Mouse (Mus musculus) cerebral cortex, adult 2 months (tissue): Measurements from ENCODE around the gene Tspan5.

Experiments
- WGBS: fragments of 180-500 bp; shearing (Covaris S2); methylation state at CpG from one replicate; pipeline ENCODE4 v1.1.7; 2018; 5-methylcytosine and 5-hydroxymethylcytosine counted together

The Tspan5 gene

GRCm38 (mm10) chr3:138876418-138876817, 134.4 kb downstream of the Tspan5 start:
- 62% methylated on average over 10 of the region's 10 CpGs for WGBS

GRCm38 (mm10) chr3:138876931-138877361, 135.0 kb downstream of the Tspan5 start:
- 32% methylated on average over 14 of the region's 14 CpGs for WGBS

GRCm38 (mm10) chr3:138877741-138878140, 135.7 kb downstream of the Tspan5 start:
- WGBS: 59% methylated on average over 4 of the region's 4 CpGs

- WGBS: 54% methylated on average over 11 of the region's 11 CpGs
These were observed 139.2 kb downstream of the Tspan5 start for GRCm38 (mm10) chr3:138880999-138881724.

- whole genome bisulfite sequencing: 55% methylated on average over 6 of the region's 6 CpGs
These were observed 139.8 kb downstream of the Tspan5 start for GRCm38 (mm10) chr3:138881725-138882347.

- WGBS: 54% methylated on average over 5 of the region's 5 CpGs
These were observed 144.1 kb downstream of the Tspan5 start for GRCm38 (mm10) chr3:138886121-138886520.

DNA sequence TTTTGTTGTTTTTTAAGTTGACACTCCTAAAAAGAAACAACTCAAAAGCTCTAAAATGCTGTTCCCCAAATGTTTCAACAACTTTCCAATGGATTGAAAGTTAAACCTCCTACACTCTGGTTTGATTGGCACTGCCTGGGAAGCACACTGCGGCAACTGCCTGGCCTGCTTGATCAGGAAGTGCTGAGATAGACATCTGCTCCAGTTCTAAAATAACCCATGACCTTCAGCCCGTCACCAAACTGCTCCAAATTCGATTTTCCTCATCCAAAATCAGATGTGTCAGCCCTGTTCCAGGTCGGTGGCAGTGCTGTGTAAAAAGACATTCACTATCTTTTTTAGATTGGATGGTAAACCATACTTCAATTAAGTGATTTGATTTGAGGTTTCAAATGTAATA, 147.2 kb downstream of the Tspan5 start:
- WGBS: 26% methylated on average over 4 of the region's 4 CpGs

DNA sequence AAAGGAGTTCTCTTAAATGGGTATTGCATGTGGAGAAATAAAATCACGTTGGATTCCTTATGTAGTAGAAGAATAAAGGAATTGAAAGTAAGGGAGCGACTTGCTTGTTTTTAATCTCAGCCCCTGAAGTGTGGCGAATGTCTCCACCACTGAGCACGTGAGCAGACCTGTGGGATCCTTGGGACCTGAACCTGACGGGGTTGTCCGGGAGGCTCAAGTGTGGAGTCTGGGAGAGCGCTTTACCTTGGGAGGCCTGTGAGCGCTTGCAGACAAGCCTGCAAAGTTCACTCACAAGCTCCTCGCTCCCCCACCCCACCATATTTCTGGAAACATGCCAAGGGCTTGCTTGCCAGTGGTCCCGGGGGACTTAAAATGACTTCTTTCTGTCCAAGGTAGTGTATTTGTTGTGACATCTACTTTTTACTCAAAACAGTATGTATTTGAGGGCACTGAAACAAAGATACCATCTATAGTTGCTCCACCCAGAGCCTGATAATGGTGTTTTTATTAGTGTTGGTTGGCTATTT, 147.8 kb downstream of the Tspan5 start:
- 68% methylated on average over 10 of the region's 10 CpGs for WGBS

DNA sequence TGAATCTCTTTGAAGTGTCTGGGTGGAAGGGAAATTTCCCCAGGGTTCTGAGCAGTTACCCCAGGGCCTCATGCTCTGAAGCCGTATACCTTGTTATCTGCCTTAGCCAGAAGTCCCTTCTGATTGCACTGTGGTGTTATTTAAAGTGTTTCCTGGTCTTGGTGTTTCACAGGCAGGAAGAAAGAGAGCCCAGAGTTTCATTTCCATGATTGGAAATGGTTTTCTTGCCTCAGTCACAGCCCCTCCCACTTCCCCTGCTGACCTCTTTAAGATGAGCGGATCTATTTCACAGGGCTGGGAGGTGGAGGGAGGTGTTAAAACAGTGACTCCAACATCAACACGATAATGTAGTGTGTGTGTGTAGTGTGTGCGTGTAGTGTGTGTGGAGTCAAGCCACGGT, 151.5 kb downstream of the Tspan5 start:
- WGBS: 39% methylated on average over 5 of the region's 5 CpGs

DNA sequence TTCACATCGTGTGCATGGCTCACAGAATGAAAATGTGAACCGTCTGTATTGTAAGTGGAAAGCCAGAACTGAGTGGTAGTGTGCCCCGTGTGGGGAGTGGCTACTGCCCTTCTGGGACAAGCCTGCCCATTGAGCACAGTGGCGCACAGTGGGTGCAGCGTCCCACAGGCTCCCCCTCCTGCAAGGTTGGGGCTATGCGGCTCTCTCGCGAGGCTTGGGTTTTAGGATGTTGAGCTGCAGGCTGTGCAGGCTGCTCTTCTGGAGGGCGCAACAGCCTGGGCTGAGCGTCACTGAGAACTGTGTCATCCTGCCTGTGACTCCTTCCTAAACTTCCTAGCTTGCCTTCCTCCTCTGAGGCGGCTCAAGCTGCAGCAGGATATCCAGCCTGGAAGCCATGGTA, 155.5 kb downstream of the Tspan5 start:
- 83% methylated on average over 11 of the region's 11 CpGs for WGBS

- WGBS: 94% methylated on average over 8 of the region's 8 CpGs
These were observed 156.1 kb downstream of the Tspan5 start for GRCm38 (mm10) chr3:138898055-138898454.

DNA sequence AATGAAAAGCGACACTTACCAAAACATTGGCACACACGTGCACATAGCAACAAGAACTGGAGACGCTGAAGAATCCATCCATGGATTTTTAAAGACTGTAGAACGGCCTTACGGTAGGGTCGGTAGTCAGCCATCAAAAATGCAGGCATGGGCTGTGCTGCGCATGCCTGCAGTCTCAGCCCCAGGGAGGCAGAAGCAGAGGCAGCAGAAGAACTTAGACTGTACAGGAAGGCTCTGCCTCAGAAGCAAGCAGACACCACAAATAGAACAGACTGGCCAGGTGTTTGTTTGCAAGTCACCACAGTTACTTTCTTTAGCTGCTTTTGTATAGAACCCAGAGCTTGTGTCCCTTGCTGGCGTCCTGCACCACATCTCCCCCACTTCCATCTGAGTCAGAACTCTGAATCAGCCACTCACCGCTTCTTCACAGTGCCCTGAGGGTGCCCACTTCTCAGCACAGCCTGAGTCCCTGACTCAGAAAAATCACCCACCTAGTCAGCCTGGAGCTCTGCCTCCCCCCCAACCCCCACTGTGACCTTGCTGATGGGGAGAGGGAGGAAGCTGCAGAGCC, 158.7 kb downstream of the Tspan5 start:
- 41% methylated on average over 9 of the region's 9 CpGs for WGBS

GRCm38 (mm10) chr3:138905678-138906077, 163.7 kb downstream of the Tspan5 start:
- 20% methylated on average over 7 of the region's 7 CpGs for WGBS

GRCm38 (mm10) chr3:138906112-138906880, 164.3 kb downstream of the Tspan5 start:
- 30% methylated on average over 17 of the region's 17 CpGs for WGBS

- WGBS: 83% methylated on average over 2 of the region's 2 CpGs
These were observed 167.3 kb downstream of the Tspan5 start for GRCm38 (mm10) chr3:138909313-138909712.

DNA sequence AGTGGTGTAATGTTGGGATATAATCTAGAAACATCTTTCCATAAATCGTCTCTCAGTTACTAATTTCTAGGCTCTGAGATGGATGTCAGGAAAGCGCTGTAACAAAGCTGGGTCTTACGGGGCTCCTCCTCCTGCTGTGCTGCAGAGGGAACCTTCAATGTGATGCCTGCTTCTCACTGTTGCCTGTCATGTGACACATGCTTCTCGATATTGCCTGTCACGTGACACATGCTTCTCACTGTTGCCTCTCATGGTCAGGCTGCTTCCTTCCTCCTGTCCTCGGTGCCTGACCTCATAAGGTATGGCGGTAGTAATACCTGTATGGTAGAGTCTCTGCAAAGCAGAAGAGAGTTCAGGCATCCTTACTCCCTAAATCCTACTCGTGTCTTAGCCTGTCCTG, 170.5 kb downstream of the Tspan5 start:
- 81% methylated on average over 8 of the region's 8 CpGs for WGBS

- 42% methylated on average over 8 of the region's 8 CpGs for WGBS
These were observed 172.8 kb downstream of the Tspan5 start for GRCm38 (mm10) chr3:138914626-138915288.

DNA sequence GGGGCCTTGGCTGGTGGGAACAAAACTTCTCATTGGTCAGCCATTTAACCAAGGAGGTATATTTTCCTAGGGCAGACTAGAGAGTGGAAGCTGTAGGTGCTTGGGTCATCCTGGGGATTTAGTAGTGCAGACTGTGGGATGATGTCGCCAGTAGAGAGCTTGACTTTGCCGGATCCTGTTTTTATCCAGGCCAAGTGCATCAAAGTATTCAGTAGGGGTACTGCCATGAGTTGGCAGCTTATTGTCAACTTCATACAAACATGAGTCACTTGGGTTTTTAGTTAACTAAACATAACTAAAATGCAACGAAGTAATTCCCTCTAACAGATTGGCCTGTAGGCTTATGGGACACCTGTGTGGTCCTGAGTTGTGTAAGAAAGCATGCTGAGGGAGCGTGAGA, 174.6 kb downstream of the Tspan5 start:
- WGBS: 79% methylated on average over 4 of the region's 4 CpGs

- 66% methylated on average over 4 of the region's 4 CpGs for WGBS
These were observed 175.0 kb downstream of the Tspan5 start for GRCm38 (mm10) chr3:138917016-138917415.

DNA sequence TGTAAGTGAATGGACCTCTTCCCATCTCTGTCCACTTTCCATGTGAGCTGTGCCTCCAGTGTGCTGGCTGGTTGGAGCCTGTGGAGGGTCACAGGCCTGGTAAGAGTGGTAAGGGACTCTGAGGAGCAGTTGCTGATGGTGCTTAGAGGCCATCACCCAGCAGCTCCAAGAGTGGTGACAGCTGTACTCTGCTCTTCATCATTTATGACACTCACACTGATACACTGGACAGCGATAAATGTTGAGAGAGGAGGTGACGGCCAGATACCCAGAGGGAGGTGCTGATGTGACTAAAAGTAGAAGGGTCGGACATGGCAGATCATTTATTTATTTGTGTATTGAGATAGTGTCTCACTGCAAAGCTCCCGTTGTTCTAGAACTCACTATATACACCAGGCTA, 176.2 kb downstream of the Tspan5 start:
- WGBS: 94% methylated on average over 4 of the region's 4 CpGs

GRCm38 (mm10) chr3:138926161-138926560, 184.2 kb downstream of the Tspan5 start:
- WGBS: 65% methylated on average over 8 of the region's 8 CpGs
